Mouse (Mus musculus): Measurements from ENCODE around the gene Ess2. TPM values are rescaled to one million over a fixed set of nuclear protein-coding genes. Genes with fewer than 3 reads are reported as not detected.

Ess2 gene
- total RNA-seq, 2 experiments from 2014 or later = 27.8 to 31.8 TPM

- intact Hi-C loops (cut with DNase I) = no loop called here
- no peak for DNase-seq (ENCODE audit: extremely low spot score in 1 of 2, low spot score in 2 of 2)
- H3K27ac ChIP-seq = no peak overlapping the region
- no peak overlapping the region for H3K4me3 ChIP-seq
- no peak for TF ChIP-seq CTCF (IDR thresholded peaks at IDR 0.05)
Observed at GRCm38 (mm10) chr16:17934445-17934910, 23.3 kb upstream of the Ess2 start.

DNA sequence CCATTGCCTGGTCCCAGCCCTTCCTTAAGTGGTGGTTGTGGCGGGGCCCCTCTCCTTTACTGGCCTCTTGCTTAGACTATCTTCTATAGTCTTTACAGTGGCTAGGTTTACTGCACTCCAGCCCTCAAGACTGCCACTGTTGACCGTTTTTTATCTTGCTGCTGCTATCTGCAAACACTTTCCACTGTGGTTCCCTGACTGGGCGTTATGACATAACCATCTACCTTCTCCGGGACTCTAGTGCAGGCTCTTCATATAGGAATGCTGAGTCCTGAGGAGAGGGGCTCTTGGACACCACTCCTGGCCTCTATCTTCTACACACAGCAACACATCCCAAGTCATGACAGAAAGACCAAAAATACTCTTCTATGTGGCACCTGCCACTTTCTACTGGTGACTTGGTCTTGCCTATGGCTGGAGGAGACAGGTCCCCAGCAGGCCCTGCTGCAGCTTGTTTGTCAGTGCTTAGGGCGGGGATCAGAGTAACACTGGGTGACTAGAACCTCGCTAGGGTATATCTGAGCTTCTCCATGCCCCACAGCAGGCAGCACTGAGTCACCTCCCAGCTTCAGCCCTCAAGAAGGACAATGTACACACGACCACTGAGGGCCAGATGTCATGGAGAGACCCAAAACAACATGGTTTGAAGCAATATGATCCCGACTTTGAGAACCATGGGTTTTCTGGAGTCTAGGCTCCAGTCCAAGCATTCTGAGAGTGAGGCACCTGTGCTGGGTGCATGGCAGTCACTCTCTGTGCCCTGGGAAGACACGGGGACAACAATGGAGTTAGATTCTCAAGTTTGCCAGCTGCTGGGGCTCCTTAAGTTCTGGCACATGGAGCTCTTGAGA lies 22.7 kb upstream of the Ess2 start:
- Histone ChIP-seq H3K27ac (no peak overlapping the region), H3K4me3 (no peak overlapping the region)
- TF ChIP-seq CTCF (IDR thresholded peaks at IDR 0.05) = no peak
- intact Hi-C loops (cut with DNase I) = no loop called here
- DNase-seq (ENCODE audit: extremely low spot score in 1 of 2, low spot score in 2 of 2) = no peak

DNA sequence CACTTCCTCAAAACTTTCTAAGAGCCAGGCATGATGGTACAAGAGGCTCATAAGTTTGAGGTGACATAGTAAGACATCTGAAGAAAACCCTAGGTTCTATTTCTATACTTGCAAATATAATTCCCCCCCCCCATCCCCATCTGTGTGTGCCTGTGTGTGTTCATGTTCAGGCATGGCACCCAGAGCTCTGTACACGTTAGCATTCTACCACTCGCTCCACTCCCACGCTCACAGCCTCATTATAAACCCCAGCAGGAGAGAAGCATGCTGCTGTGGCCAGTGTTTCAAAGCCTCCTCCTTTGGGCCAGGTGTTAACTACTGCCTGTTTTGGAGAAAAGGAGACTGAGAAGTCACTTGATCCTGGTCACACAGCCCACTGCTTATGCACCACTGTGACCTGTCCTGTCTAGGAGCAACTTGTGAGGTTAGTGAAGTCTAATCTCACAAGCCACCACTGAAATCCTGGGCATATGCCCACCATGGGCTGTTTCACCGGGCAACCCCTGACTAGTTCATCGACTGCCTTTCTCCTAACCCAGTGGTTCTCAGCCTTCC lies 20.8 kb upstream of the Ess2 start:
- Histone ChIP-seq H3K4me3 (no peak overlapping the region), H3K27ac (no peak overlapping the region)
- intact Hi-C loops (cut with DNase I) = no loop called here
- no peak for TF ChIP-seq CTCF (IDR thresholded peaks at IDR 0.05)
- no peak for DNase-seq (ENCODE audit: extremely low spot score in 1 of 2, low spot score in 2 of 2)

DNA sequence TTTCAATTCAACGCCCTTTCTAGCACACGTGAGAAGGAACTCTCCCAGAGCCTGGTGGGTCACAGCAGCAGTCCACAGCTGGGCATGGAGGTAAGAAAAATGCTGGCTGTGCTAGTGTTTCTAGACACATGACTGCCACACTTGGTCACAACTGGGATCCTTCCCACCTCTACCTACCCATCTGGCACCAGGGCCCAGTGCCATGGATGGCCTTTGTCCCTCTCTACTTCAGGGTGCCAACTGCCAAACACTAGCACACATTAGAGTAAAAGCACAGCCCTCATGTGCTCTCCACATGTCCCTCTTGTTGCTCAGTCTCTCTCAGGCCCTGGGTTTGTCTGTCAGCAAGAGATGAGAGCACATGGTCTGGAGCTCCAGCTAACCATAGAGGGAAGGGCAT lies 18.5 kb upstream of the Ess2 start:
- Histone ChIP-seq H3K4me3 (no peak overlapping the region), H3K27ac (no peak overlapping the region)
- intact Hi-C loops (cut with DNase I) = loop anchor here (5.0 to 10.0 kb wide), 2 partner anchors 118 to 305 kb away; partner anchors contain the start of gene Zdhhc8
- TF ChIP-seq CTCF (IDR thresholded peaks at IDR 0.05) = no peak
- DNase-seq (ENCODE audit: extremely low spot score in 1 of 2, low spot score in 2 of 2) = no peak

GRCm38 (mm10) chr16:17929211-17929610 lies 18.1 kb upstream of the Ess2 start:
- no peak overlapping the region for H3K4me3 ChIP-seq
- TF ChIP-seq CTCF (IDR thresholded peaks at IDR 0.05) = no peak
- intact Hi-C loops (cut with DNase I) = loop anchor here (5.0 to 10.0 kb wide), 2 partner anchors 118 to 306 kb away; partner anchors contain the start of gene Zdhhc8
- no peak for DNase-seq (ENCODE audit: extremely low spot score in 1 of 2, low spot score in 2 of 2)
- H3K27ac ChIP-seq = no peak overlapping the region; the same call in 1 of the 2 replicates

GRCm38 (mm10) chr16:17928627-17929104 lies 17.5 kb upstream of the Ess2 start:
- DNase-seq (ENCODE audit: extremely low spot score in 1 of 2, low spot score in 2 of 2) = peak; percentile 50 to 59
- Histone ChIP-seq H3K4me3 (peak overlapping the region; percentile 89), H3K27ac (peak overlapping the region; percentile 89)
- intact Hi-C loops (cut with DNase I) = loop anchor here (5.0 to 10.0 kb wide), 2 partner anchors 119 to 306 kb away; partner anchors contain the start of gene Zdhhc8
- TF ChIP-seq CTCF (IDR thresholded peaks at IDR 0.05) = peak; percentile 73

GRCm38 (mm10) chr16:17928087-17928580 lies 17.0 kb upstream of the Ess2 start, which contains the start of gene Slc25a1:
Gene Slc25a1, minus strand, starts transcription at chr16:17928219.
- intact Hi-C loops (cut with DNase I) = loop anchor here (5.0 to 10.0 kb wide), 2 partner anchors 119 to 307 kb away; partner anchors contain the start of gene Zdhhc8
- Histone ChIP-seq H3K27ac (peak within 1 kb of the TSS; percentile 89), H3K4me3 (peak within 1 kb of the TSS; percentile 89)
- peak; percentile 80 to 85 for DNase-seq (ENCODE audit: extremely low spot score in 1 of 2, low spot score in 2 of 2)
- TF ChIP-seq CTCF (IDR thresholded peaks at IDR 0.05) = no peak

GRCm38 (mm10) chr16:17927351-17928082 lies 16.4 kb upstream of the Ess2 start:
- Histone ChIP-seq H3K4me3 (peak overlapping the region; percentile 89), H3K27ac (peak overlapping the region; percentile 89)
- intact Hi-C loops (cut with DNase I) = loop anchor here (5.0 to 10.0 kb wide), 2 partner anchors 120 to 307 kb away; partner anchors contain the start of gene Zdhhc8
- no peak for TF ChIP-seq CTCF (IDR thresholded peaks at IDR 0.05)
- DNase-seq (ENCODE audit: extremely low spot score in 1 of 2, low spot score in 2 of 2) = peak; percentile 33 to 39

GRCm38 (mm10) chr16:17922163-17922538 lies 11.0 kb upstream of the Ess2 start:
- peak overlapping the region; percentile 90 for H3K27ac ChIP-seq
- no peak for DNase-seq (ENCODE audit: extremely low spot score in 1 of 2, low spot score in 2 of 2)
- intact Hi-C loops (cut with DNase I) = loop anchor here (10.0 kb wide), 1 partner anchor 313 kb away; the partner anchor contains the start of gene Zdhhc8
- H3K4me3 ChIP-seq = peak overlapping the region; percentile 78
- no peak for TF ChIP-seq CTCF (IDR thresholded peaks at IDR 0.05)

DNA sequence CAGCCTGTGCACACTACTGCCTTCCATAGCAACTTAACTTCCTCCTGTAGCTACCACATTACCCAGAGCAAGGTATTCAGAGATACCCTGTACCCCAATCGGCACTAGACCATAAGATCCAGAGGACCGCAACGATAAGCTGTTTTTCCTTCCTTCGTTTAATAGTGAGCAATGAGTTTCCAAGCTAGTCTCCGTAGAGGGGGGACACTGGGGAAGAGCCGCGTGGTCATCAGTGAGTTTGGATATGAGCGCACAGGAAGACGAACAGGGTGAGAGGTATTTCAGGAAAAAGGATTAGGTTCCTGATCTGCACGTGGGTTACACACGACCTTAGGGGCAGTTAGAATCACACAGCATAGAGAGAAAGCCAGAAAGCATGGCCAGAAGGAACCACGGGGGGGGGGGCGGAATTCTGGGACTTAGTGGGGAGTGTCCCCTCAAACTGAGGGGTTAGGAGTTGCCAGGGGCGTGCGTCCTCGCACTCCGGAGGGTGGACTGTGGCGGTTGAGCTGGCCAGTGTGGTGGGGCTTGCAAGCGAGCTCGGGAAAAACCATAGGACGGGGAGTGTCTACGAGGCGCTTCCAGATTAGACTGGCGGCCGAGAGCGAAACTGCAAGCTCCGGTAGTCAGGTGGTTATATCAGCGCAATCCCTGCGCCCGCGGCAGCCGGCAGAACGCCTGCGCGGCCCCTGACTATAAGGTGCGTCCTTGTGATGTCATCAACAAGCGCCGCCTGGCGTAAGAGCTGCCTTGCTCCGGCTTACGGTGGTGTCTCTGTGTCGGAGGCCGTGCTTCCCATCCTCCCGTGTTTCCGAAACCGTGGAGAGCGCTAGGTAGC lies 10.4 kb upstream of the Ess2 start:
- H3K27ac ChIP-seq = peak overlapping the region; percentile 90
- intact Hi-C loops (cut with DNase I) = loop anchor here (10.0 kb wide), 1 partner anchor 313 kb away; the partner anchor contains the start of gene Zdhhc8
- DNase-seq (ENCODE audit: extremely low spot score in 1 of 2, low spot score in 2 of 2) = peak; percentile 96
- TF ChIP-seq CTCF (IDR thresholded peaks at IDR 0.05) = peak; percentile 77
- H3K4me3 ChIP-seq = peak overlapping the region; percentile 78

All from left cerebral cortex, adult 2 months (tissue).